Mouse (Mus musculus) limb, embryonic 12.5 days (tissue): ENCODE data around the gene Cadm1. TPM values are rescaled to one million over a fixed set of nuclear protein-coding genes. Genes with fewer than 3 reads are reported as not detected.

Experiments used
- ATAC-seq: fragments of 200-750 bp; cut with Nextera tagmentation; 2 replicates; pipeline ENCODE4 v1.8.0; 2017; ENCODE audit warnings: low read depth, moderate TSS enrichment; ENCODE audit not compliant: insufficient number of reproducible peaks, insufficient read depth, low FRiP score, low TSS enrichment
- H3K27ac ChIP-seq: fragments of 300-500 bp; sonication (generic); 2 replicates; pipeline ENCODE4 v1.5.1; 2016; ENCODE audit warnings: mild to moderate bottlenecking, moderate library complexity
- H3K27me3 ChIP-seq: fragments of 300-500 bp; sonication (generic); 2 replicates; pipeline ENCODE4 v1.6.1; 2016; ENCODE audit warnings: mild to moderate bottlenecking, moderate library complexity
- H3K36me3 ChIP-seq: fragments of 300-500 bp; sonication (generic); 2 replicates; pipeline ENCODE4 v1.6.1; 2016; ENCODE audit warnings: mild to moderate bottlenecking, moderate library complexity
- H3K4me1 ChIP-seq: fragments of 300-500 bp; sonication (generic); replicated peaks from 2 replicates; pipeline ENCODE4 v1.6.1; 2016
- H3K4me2 ChIP-seq: fragments of 300-500 bp; sonication (generic); 2 replicates; pipeline ENCODE4 v1.6.1; 2016; ENCODE audit warnings: mild to moderate bottlenecking, moderate library complexity
- H3K4me3 ChIP-seq: fragments of 300-500 bp; sonication (generic); replicated peaks from 2 replicates; pipeline ENCODE4 v1.5.1; 2016; ENCODE audit warnings: mild to moderate bottlenecking
- H3K9ac ChIP-seq: fragments of 300-500 bp; sonication (generic); replicated peaks from 2 replicates; pipeline ENCODE4 v1.6.1; 2016; ENCODE audit warnings: mild to moderate bottlenecking, moderate library complexity
- H3K9me3 ChIP-seq: fragments of 300-500 bp; sonication (generic); 2 replicates; pipeline ENCODE4 v1.6.1; 2016; ENCODE audit warnings: mild to moderate bottlenecking, moderate library complexity
- WGBS: fragments of 180-500 bp; shearing (Covaris S2); methylation state at CpG from one replicate; pipeline ENCODE4 v1.1.7; 2016; 5-methylcytosine and 5-hydroxymethylcytosine counted together
- polyA plus RNA-seq: library from polyadenylated mRNA; unstranded; fragments of >200 nt; fragmentation: Nextera tagmentation; extraction: Ambion mirVana; gene quantifications from 2 replicates; pipeline ENCODE4 v1.2.1, GENCODE M21; 2016

The Cadm1 gene
- polyA plus RNA-seq, 1 experiment from 2014 or later = 46.6 TPM

DNA sequence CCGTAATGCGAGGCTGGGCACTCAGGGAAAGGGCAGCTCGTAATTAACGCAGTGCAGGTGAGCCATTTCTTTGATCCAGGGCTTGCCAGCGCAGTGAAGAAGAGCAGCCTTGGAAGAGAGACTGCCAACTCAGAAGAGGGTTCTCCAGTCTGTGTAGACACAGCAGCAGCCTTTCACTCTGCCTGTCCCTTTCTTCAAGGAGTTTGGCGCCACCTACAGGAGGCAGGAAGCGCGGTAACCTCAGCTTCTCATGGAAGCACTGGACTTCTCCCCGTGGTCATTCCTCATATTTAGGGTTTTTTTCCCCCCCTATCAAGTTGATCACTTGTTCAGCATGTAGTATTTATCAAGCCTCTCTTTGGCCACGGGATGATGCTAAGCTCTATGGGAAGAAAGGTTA lies 178.3 kb downstream of the Cadm1 start:
- no peaks in the 10 kb centered on the region for H3K36me3 ChIP-seq
- H3K9me3 ChIP-seq = peaks cover 5% of the 10 kb centered on the region; the same call in 1 of the 2 replicates
- WGBS = 19% methylated on average over 10 of the region's 10 CpGs
- H3K9ac ChIP-seq = no peak overlapping the region
- no peak overlapping the region for H3K4me2 ChIP-seq
- ATAC-seq = no peak
- no peak overlapping the region for H3K27ac ChIP-seq
- H3K4me1 ChIP-seq = peaks cover 6% of the 10 kb centered on the region; the same call in 1 of the 2 replicates
- peaks cover 2% of the 10 kb centered on the region; the same call in 1 of the 2 replicates for H3K27me3 ChIP-seq
- H3K4me3 ChIP-seq = no peak overlapping the region

DNA sequence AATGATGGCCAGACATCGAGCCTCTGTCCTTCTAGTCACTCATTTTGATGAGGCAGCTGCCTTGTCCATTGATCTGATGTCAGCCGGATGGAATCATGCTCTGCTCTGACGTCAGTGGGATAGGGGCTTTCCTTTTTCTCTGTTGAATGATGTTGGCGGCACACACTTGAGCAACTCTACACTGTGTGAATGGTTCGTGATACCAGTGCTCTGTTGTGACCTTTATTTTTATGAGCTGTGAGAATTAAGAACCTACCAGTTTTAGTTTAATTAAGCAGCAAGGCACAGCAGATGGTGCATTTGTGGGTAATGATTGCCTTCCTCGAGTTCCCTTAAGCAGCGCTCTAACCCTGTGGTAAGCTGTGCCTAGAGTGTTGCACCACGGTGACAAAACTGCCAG lies 181.0 kb downstream of the Cadm1 start:
- Histone ChIP-seq H3K36me3 (no peaks in the 10 kb centered on the region), H3K4me1 (peaks cover 6% of the 10 kb centered on the region; the same call in 1 of the 2 replicates), H3K27me3 (0 out of 2 replicates have a peak, but pooled peaks cover 2% of the 10 kb centered on the region), H3K27ac (no peak overlapping the region), H3K9me3 (peaks cover 5% of the 10 kb centered on the region; the same call in 1 of the 2 replicates), H3K4me2 (no peak overlapping the region), H3K4me3 (no peak overlapping the region), H3K9ac (no peak overlapping the region)
- ATAC-seq = no peak
- 69% methylated on average over 8 of the region's 8 CpGs for WGBS

DNA sequence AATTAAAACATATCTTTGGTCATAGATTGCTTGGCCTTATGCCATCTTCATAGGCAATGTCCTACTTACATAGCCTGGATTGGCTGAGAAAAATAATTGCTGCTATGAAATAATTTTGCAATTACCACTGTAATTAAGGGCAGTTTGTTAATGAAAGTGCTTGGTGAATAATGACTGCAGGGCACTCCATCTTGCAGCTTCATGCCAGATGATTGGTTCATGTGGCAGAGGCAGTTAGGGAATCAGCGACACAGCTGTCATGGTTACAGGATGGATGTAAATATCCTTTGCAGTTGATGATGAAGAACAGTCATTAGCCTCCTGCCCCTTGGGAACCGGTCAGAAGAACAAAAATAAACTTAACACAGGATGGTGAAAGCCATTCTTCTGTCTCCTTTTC lies 184.6 kb downstream of the Cadm1 start:
- no peaks in the 10 kb centered on the region for H3K36me3 ChIP-seq
- 43% methylated on average over 2 of the region's 2 CpGs for WGBS
- no peak for ATAC-seq
- H3K4me1 ChIP-seq = peaks cover 15% of the 10 kb centered on the region
- peaks cover 5% of the 10 kb centered on the region; the same call in 1 of the 2 replicates for H3K9me3 ChIP-seq
- H3K27me3 ChIP-seq = no peaks in the 10 kb centered on the region
- no peak overlapping the region for H3K27ac ChIP-seq
- H3K4me3 ChIP-seq = no peak overlapping the region
- H3K4me2 ChIP-seq = no peak overlapping the region
- H3K9ac ChIP-seq = no peak overlapping the region

DNA sequence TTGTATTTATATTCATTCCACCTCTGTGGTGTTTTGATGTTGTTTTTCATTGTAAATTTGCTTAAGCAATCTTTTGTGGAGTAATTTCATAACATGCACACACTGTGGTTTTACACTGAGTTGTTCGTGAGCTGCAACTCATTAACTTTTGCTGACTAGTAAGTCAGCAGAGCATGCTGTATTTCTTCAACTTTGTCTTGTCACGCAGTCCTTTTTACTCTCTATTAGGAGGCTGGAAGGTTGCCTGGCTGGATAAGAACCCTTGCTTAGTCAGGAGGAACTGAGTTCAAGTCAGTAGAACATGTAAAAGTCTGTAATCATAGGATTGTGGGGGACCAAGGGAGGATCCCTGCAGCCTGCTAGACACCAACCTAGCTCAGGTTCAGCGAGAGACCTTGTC lies 185.4 kb downstream of the Cadm1 start:
- no peak for ATAC-seq
- no peaks in the 10 kb centered on the region for H3K36me3 ChIP-seq
- no peak overlapping the region for H3K27ac ChIP-seq
- peaks cover 2% of the 10 kb centered on the region; the same call in 1 of the 2 replicates for H3K9me3 ChIP-seq
- H3K27me3 ChIP-seq = no peaks in the 10 kb centered on the region
- no peak overlapping the region for H3K9ac ChIP-seq
- H3K4me3 ChIP-seq = no peak overlapping the region
- H3K4me2 ChIP-seq = no peak overlapping the region
- 79% methylated on average over 3 of the region's 3 CpGs for WGBS
- peaks cover 15% of the 10 kb centered on the region for H3K4me1 ChIP-seq

DNA sequence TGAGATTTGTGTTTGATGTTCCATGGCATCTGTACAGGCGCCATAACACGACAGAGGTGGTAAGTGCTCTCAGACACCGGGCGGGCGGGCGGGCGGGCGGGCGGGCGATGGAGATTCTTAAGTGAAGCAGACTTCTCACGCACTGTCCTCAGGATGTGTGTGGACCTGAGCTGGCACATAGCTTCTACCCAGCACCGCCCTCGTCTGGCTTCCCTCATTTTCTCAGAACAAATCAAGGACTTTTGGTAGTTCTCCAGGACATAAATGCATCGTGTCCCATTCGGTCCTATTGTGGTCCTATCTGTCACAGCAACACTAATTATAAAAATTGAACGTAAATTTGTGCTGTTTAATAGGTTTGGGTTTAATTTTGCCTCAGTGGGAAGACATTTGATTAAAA lies 186.9 kb downstream of the Cadm1 start:
- no peak overlapping the region for H3K4me3 ChIP-seq
- H3K27me3 ChIP-seq = no peaks in the 10 kb centered on the region
- H3K9me3 ChIP-seq = no peaks in the 10 kb centered on the region
- no peak overlapping the region for H3K9ac ChIP-seq
- no peak overlapping the region for H3K4me2 ChIP-seq
- 70% methylated on average over 16 of the region's 16 CpGs for WGBS
- H3K36me3 ChIP-seq = no peaks in the 10 kb centered on the region
- H3K4me1 ChIP-seq = peaks cover 15% of the 10 kb centered on the region
- no peak for ATAC-seq
- no peak overlapping the region for H3K27ac ChIP-seq

DNA sequence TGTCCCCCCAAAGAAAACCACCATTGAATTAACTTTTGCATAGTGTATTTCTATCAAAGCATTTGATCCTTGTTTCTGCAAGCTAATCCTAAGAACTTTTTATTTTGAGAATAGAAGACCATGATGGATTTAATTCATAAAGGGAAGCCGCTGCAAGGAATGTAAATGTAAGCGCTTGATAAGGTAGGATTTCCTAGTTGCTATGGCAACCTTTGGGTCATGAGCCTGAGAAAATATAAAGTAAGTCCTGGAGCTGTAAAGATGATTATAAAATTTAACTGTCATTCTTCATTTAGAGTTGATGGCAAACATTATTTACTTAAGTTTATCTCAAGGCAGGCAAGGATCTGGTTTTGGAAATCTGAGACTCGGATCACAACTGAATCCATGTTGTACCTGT lies 197.6 kb downstream of the Cadm1 start:
- Histone ChIP-seq H3K4me2 (no peak overlapping the region), H3K9ac (no peak overlapping the region), H3K9me3 (no peaks in the 10 kb centered on the region), H3K27ac (no peak overlapping the region), H3K4me3 (no peak overlapping the region), H3K36me3 (no peaks in the 10 kb centered on the region), H3K27me3 (no peaks in the 10 kb centered on the region), H3K4me1 (peaks cover 30% of the 10 kb centered on the region)
- no peak for ATAC-seq
- 73% methylated on average over 3 of the region's 3 CpGs for WGBS

DNA sequence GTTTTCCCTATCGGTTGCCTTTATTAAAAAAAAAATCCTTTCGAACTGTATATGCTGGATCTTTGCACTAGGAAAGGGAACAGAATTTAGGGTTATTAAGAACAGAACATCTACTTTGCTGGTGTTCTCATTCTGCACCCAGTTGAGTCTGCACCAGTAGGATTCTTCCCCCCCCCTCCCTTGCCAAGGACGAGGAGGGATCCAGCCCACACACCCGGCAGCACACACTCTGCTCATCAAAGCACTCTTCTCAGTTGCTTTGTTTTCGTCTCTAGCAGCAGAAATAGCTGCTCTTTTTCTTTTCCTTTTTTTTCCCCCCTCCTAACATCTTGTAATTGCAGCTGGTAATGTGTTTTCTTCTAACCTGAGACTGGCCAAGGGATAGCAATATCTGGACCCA lies 198.9 kb downstream of the Cadm1 start:
- no peak overlapping the region for H3K9ac ChIP-seq
- H3K36me3 ChIP-seq = no peaks in the 10 kb centered on the region
- 46% methylated on average over 5 of the region's 5 CpGs for WGBS
- H3K4me3 ChIP-seq = no peak overlapping the region
- no peak overlapping the region for H3K4me2 ChIP-seq
- H3K4me1 ChIP-seq = peaks cover 30% of the 10 kb centered on the region
- no peaks in the 10 kb centered on the region for H3K27me3 ChIP-seq
- H3K27ac ChIP-seq = no peak overlapping the region
- no peaks in the 10 kb centered on the region for H3K9me3 ChIP-seq
- ATAC-seq = no peak

DNA sequence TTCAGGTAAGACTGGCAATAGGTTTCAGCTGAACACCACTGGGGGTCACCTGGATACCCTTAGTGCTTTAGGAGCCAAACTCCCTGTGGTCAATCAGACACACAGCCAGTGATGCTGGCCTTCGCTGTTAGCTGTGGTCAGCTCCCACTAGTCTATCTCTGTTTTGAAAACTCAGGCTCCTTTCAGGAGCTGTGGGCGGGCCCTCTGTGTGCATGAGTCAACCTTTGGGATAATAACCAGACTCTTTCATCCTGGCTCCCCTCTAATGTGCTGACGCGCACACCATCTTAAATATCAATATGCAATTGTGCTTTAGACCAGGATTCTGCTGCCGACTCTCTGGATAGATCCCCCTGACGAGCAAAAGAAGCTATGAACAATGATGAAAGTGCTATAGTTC lies 200.3 kb downstream of the Cadm1 start:
- H3K4me3 ChIP-seq = no peak overlapping the region
- no peak overlapping the region for H3K27ac ChIP-seq
- WGBS = 82% methylated on average over 6 of the region's 6 CpGs

DNA sequence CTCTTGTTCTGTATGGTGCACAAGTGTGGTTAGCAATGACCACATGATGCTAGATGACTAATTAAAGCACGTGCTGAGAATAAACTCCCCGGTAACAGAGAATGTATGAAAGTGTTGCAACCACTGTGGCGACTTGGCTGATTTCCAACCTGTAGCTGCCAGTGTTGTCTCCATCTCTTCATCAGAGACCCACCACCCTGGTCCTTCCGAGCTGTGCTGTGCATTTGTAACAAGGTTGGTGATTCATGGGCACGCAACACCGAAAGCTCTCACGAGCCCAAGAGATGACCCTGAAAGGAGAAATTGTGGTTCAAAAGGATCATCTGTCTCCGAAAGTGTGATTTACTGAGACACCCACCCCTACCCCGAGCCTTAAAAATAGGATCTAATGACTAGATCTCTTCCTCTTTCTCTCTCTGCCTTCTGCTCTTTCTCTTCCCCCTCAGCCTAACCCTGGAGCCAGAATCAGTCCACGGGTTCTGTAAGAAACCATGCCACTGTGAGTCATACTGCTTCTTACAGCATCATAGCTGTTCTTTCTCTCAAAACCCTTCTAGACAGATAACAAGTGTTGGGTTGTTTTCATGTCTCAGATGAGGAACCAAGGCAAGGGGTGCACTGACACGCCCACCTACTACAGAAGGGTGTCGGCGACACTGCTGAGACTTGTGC lies 203.9 kb downstream of the Cadm1 start:
- Histone ChIP-seq H3K9me3 (no peaks in the 10 kb centered on the region), H3K27ac (no peak overlapping the region), H3K4me1 (peaks cover 26% of the 10 kb centered on the region), H3K4me2 (no peak overlapping the region), H3K36me3 (no peaks in the 10 kb centered on the region), H3K27me3 (no peaks in the 10 kb centered on the region), H3K4me3 (no peak overlapping the region), H3K9ac (no peak overlapping the region)
- WGBS = 89% methylated on average over 13 of the region's 13 CpGs
- no peak for ATAC-seq

More for the DNA sequence above, 200.3 kb downstream of the Cadm1 start:
- H3K9me3 ChIP-seq = no peaks in the 10 kb centered on the region
- peaks cover 32% of the 10 kb centered on the region for H3K4me1 ChIP-seq
- no peak overlapping the region for H3K4me2 ChIP-seq
- ATAC-seq = no peak
- no peaks in the 10 kb centered on the region for H3K27me3 ChIP-seq
- H3K36me3 ChIP-seq = no peaks in the 10 kb centered on the region
- H3K9ac ChIP-seq = no peak overlapping the region

DNA sequence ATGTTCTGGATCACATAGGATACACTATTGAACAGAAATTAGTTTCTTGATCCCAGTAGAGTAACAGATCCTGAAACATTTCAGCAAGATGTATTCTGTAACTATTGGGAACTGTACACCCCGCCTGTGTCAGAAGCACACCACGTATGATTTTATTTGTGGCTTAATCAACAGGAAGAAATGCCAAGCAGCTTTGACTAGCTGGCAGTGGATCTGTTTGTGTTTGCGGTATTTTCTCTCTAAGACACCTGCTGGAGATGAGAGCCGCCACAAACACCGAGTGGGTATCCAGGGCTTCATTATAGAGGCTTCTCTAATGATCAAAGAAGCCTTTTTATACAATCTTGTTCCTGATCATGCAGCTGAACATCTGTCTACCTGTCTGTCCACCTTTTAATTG lies 204.9 kb downstream of the Cadm1 start:
- H3K27ac ChIP-seq = no peak overlapping the region
- 85% methylated on average over 5 of the region's 5 CpGs for WGBS
- no peaks in the 10 kb centered on the region for H3K36me3 ChIP-seq
- no peak overlapping the region for H3K9ac ChIP-seq
- ATAC-seq = no peak
- no peak overlapping the region for H3K4me2 ChIP-seq
- peaks cover 26% of the 10 kb centered on the region for H3K4me1 ChIP-seq
- no peak overlapping the region for H3K4me3 ChIP-seq
- H3K27me3 ChIP-seq = no peaks in the 10 kb centered on the region
- H3K9me3 ChIP-seq = no peaks in the 10 kb centered on the region

DNA sequence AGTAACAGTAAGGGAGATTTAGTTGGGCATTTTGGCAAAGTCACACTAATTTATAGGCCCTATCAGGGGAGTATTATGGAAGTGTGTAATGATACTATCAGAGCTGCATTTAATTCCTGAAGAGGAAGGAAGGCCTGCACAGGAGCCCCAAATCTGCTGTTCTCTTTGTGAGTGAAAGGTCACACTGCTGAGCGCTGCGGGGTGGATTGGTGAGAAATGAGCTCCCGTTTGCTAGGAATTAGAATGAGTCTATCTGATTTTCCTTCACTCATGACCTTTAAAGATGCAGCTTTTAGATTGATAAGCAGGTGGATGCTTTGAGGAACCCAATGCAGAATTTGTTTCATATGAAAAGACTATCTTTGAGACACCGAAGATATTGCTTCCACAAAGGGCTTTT lies 208.8 kb downstream of the Cadm1 start:
- H3K27me3 ChIP-seq = no peaks in the 10 kb centered on the region
- peaks cover 15% of the 10 kb centered on the region for H3K4me1 ChIP-seq
- no peak overlapping the region for H3K4me3 ChIP-seq
- no peak for ATAC-seq
- H3K4me2 ChIP-seq = no peak overlapping the region
- no peaks in the 10 kb centered on the region for H3K9me3 ChIP-seq
- H3K9ac ChIP-seq = no peak overlapping the region
- no peaks in the 10 kb centered on the region for H3K36me3 ChIP-seq
- WGBS = 52% methylated on average over 4 of the region's 4 CpGs
- no peak overlapping the region for H3K27ac ChIP-seq

DNA sequence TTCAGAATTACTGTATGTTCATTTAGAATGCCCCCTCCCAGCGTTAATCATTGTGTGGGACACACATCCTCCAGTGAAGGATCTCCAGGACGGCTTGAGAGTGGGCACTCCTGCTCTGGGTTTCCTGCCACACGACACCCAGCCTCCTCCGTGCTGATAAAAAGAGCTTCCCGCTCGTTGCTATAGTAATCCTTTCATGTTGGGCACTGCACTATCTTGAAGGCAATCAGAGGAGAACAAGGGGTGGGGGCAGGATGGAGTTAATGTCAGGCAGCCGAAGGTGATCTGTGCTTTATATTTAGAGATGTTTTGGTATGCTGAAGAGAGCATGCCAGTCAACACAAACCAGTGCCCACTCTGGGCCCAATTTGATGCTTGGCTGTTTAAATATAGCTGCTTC lies 209.3 kb downstream of the Cadm1 start:
- H3K4me1 ChIP-seq = peaks cover 15% of the 10 kb centered on the region
- ATAC-seq = no peak
- 27% methylated on average over 7 of the region's 7 CpGs for WGBS
- H3K27ac ChIP-seq = no peak overlapping the region
- H3K27me3 ChIP-seq = no peaks in the 10 kb centered on the region
- no peaks in the 10 kb centered on the region for H3K9me3 ChIP-seq
- H3K4me3 ChIP-seq = no peak overlapping the region
- no peak overlapping the region for H3K9ac ChIP-seq
- no peaks in the 10 kb centered on the region for H3K36me3 ChIP-seq
- H3K4me2 ChIP-seq = no peak overlapping the region
